Mouse (Mus musculus): ENCODE measurements around the gene Inmt.

DNA sequence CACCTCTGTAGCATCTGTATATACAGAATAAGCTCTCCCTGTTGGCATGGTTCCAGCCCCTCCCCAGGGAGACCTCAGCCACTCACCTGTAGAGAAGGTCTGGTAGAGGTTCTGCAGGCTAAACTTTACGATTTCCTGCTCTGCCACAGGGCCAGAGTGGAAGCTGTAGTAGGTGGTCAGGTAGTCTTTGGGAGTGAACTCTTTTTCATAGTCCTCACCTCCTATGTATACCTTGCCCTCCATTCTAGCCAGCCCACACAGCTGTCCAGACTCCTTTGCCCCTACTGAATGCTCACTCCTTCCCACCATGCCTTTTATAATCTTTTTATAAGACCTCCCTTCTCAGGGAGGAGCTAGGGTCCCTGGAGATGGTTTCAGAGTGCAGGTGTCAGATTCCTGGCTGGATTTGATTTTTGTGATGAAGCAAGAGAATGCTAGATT is at the start of gene Inmt:
- no peak for TF ChIP-seq CTCF (IDR thresholded peaks at IDR 0.05; ENCODE audit: low read depth, low read length)
- TF ChIP-seq POLR2A (IDR thresholded peaks at IDR 0.05; ENCODE audit: extremely low read depth, insufficient read depth, low read length), result peak; percentile 89; the same call in 1 of the 2 replicates

Data from liver, adult 2 months (tissue).